Mouse (Mus musculus): ENCODE measurements at regions not wholly inside any gene's neighbourhood (a gene's known extent, or its start where the extent isn't known, plus 50 kb on each side); places are given as distances from the start of the nearest gene placed in this dataset.

GRCm38 (mm10) chr1:185628401-185628800 is 173.8 kb downstream of the Slc30a10 start:
- Histone ChIP-seq H3K4me3 (no peak overlapping the region), H3K9ac (no peak overlapping the region), H3K27ac (replicated peaks) (no peak overlapping the region), H3K36me3 (no peaks in the 10 kb centered on the region), H3K27me3 (replicated peaks) (no peaks in the 10 kb centered on the region), H3K9me3 (no peaks in the 10 kb centered on the region), H3K4me2 (no peak overlapping the region), H3K4me1 (peaks cover 6% of the 10 kb centered on the region)
- ATAC-seq (ENCODE audit: extremely low read depth, insufficient number of reproducible peaks, low FRiP score, low TSS enrichment), result no peak
- 60% methylated on average over 3 of the region's 3 CpGs for WGBS

- Histone ChIP-seq H3K27me3 (replicated peaks) (no peaks in the 10 kb centered on the region), H3K36me3 (no peaks in the 10 kb centered on the region), H3K4me2 (no peak overlapping the region), H3K4me3 (no peak overlapping the region), H3K9me3 (no peaks in the 10 kb centered on the region), H3K27ac (replicated peaks) (no peak overlapping the region), H3K4me1 (peaks cover 6% of the 10 kb centered on the region), H3K9ac (no peak overlapping the region)
- no peak for ATAC-seq (ENCODE audit: extremely low read depth, insufficient number of reproducible peaks, low FRiP score, low TSS enrichment)
- 79% methylated on average over 9 of the region's 9 CpGs for WGBS
Observed at GRCm38 (mm10) chr1:185629976-185630375, 175.3 kb downstream of the Slc30a10 start.

GRCm38 (mm10) chr1:185638631-185639030 is 184.0 kb downstream of the Slc30a10 start:
- H3K27me3 ChIP-seq (replicated peaks), result no peaks in the 10 kb centered on the region
- H3K9me3 ChIP-seq, result no peaks in the 10 kb centered on the region
- no peak overlapping the region for H3K4me3 ChIP-seq
- H3K36me3 ChIP-seq, result no peaks in the 10 kb centered on the region
- H3K27ac ChIP-seq (replicated peaks), result no peak overlapping the region
- no peaks in the 10 kb centered on the region for H3K4me1 ChIP-seq
- 83% methylated on average over 6 of the region's 6 CpGs for WGBS
- no peak for ATAC-seq (ENCODE audit: extremely low read depth, insufficient number of reproducible peaks, low FRiP score, low TSS enrichment)
- no peak overlapping the region for H3K9ac ChIP-seq
- no peak overlapping the region for H3K4me2 ChIP-seq

- no peak overlapping the region for H3K9ac ChIP-seq
- no peak for ATAC-seq (ENCODE audit: extremely low read depth, insufficient number of reproducible peaks, low FRiP score, low TSS enrichment)
Observed at GRCm38 (mm10) chr1:185639486-185639885, 184.8 kb downstream of the Slc30a10 start.

GRCm38 (mm10) chr1:185644026-185644425 is 189.4 kb downstream of the Slc30a10 start:
- H3K9ac ChIP-seq, result no peak overlapping the region
- 0 out of 2 replicates have a peak, but pooled peaks cover 7% of the 10 kb centered on the region for H3K27me3 ChIP-seq (replicated peaks)
- no peak overlapping the region for H3K4me3 ChIP-seq
- ATAC-seq (ENCODE audit: extremely low read depth, insufficient number of reproducible peaks, low FRiP score, low TSS enrichment), result no peak
- H3K4me1 ChIP-seq, result peaks cover 7% of the 10 kb centered on the region; the same call in 1 of the 2 replicates
- H3K27ac ChIP-seq (replicated peaks), result no peak overlapping the region
- no peaks in the 10 kb centered on the region for H3K9me3 ChIP-seq
- H3K36me3 ChIP-seq, result no peaks in the 10 kb centered on the region
- WGBS, result 54% methylated on average over 7 of the region's 7 CpGs
- H3K4me2 ChIP-seq, result no peak overlapping the region

More at GRCm38 (mm10) chr1:185639486-185639885, 184.8 kb downstream of the Slc30a10 start:
- Histone ChIP-seq H3K27me3 (replicated peaks) (no peaks in the 10 kb centered on the region), H3K4me2 (no peak overlapping the region), H3K27ac (replicated peaks) (no peak overlapping the region), H3K9me3 (no peaks in the 10 kb centered on the region), H3K4me1 (no peaks in the 10 kb centered on the region), H3K36me3 (no peaks in the 10 kb centered on the region), H3K4me3 (no peak overlapping the region)
- 88% methylated on average over 1 of the region's 1 CpGs for WGBS

GRCm38 (mm10) chr1:185648128-185648527 is 193.5 kb downstream of the Slc30a10 start:
- Histone ChIP-seq H3K27ac (replicated peaks) (no peak overlapping the region), H3K4me1 (peaks cover 14% of the 10 kb centered on the region; the same call in 1 of the 2 replicates), H3K27me3 (replicated peaks) (0 out of 2 replicates have a peak, but pooled peaks cover 7% of the 10 kb centered on the region), H3K9me3 (no peaks in the 10 kb centered on the region), H3K4me3 (no peak overlapping the region), H3K9ac (no peak overlapping the region), H3K36me3 (no peaks in the 10 kb centered on the region), H3K4me2 (no peak overlapping the region)
- 79% methylated on average over 6 of the region's 6 CpGs for WGBS
- ATAC-seq (ENCODE audit: extremely low read depth, insufficient number of reproducible peaks, low FRiP score, low TSS enrichment), result no peak

GRCm38 (mm10) chr1:185648926-185649325 is 194.3 kb downstream of the Slc30a10 start:
- Histone ChIP-seq H3K27me3 (replicated peaks) (0 out of 2 replicates have a peak, but pooled peaks cover 7% of the 10 kb centered on the region), H3K36me3 (no peaks in the 10 kb centered on the region), H3K4me3 (no peak overlapping the region), H3K4me2 (no peak overlapping the region), H3K9me3 (no peaks in the 10 kb centered on the region), H3K9ac (no peak overlapping the region), H3K27ac (replicated peaks) (no peak overlapping the region), H3K4me1 (peaks cover 14% of the 10 kb centered on the region; the same call in 1 of the 2 replicates)
- ATAC-seq (ENCODE audit: extremely low read depth, insufficient number of reproducible peaks, low FRiP score, low TSS enrichment), result no peak
- WGBS, result 66% methylated on average over 4 of the region's 4 CpGs

- Histone ChIP-seq H3K4me3 (no peak overlapping the region), H3K9me3 (no peaks in the 10 kb centered on the region), H3K27me3 (replicated peaks) (0 out of 2 replicates have a peak, but pooled peaks cover 4% of the 10 kb centered on the region), H3K27ac (replicated peaks) (no peak overlapping the region), H3K36me3 (no peaks in the 10 kb centered on the region), H3K9ac (no peak overlapping the region), H3K4me1 (peaks cover 14% of the 10 kb centered on the region; the same call in 1 of the 2 replicates), H3K4me2 (no peak overlapping the region)
- no peak for ATAC-seq (ENCODE audit: extremely low read depth, insufficient number of reproducible peaks, low FRiP score, low TSS enrichment)
- 15% methylated on average over 2 of the region's 2 CpGs for WGBS
Observed at GRCm38 (mm10) chr1:185650926-185651325, 196.3 kb downstream of the Slc30a10 start.

- no peak overlapping the region for H3K4me3 ChIP-seq
- no peak for ATAC-seq (ENCODE audit: extremely low read depth, insufficient number of reproducible peaks, low FRiP score, low TSS enrichment)
- peaks cover 14% of the 10 kb centered on the region for H3K4me1 ChIP-seq
- H3K36me3 ChIP-seq, result no peaks in the 10 kb centered on the region
- no peaks in the 10 kb centered on the region for H3K9me3 ChIP-seq
- no peak overlapping the region for H3K27ac ChIP-seq (replicated peaks)
- no peak overlapping the region for H3K4me2 ChIP-seq
- WGBS, result 83% methylated on average over 7 of the region's 7 CpGs
- H3K27me3 ChIP-seq (replicated peaks), result no peaks in the 10 kb centered on the region
- no peak overlapping the region for H3K9ac ChIP-seq
Observed at GRCm38 (mm10) chr1:185655021-185655420, 200.4 kb downstream of the Slc30a10 start.

- Histone ChIP-seq H3K27me3 (replicated peaks) (no peaks in the 10 kb centered on the region), H3K36me3 (no peaks in the 10 kb centered on the region), H3K4me1 (peaks cover 14% of the 10 kb centered on the region), H3K4me2 (no peak overlapping the region), H3K9me3 (no peaks in the 10 kb centered on the region), H3K4me3 (no peak overlapping the region), H3K9ac (no peak overlapping the region), H3K27ac (replicated peaks) (no peak overlapping the region)
- 79% methylated on average over 4 of the region's 4 CpGs for WGBS
- no peak for ATAC-seq (ENCODE audit: extremely low read depth, insufficient number of reproducible peaks, low FRiP score, low TSS enrichment)
Observed at GRCm38 (mm10) chr1:185655461-185655860, 200.8 kb downstream of the Slc30a10 start.

GRCm38 (mm10) chr1:185657286-185657685 is 202.6 kb downstream of the Slc30a10 start:
- Histone ChIP-seq H3K9me3 (no peaks in the 10 kb centered on the region), H3K27ac (replicated peaks) (no peak overlapping the region), H3K4me1 (peaks cover 8% of the 10 kb centered on the region), H3K36me3 (no peaks in the 10 kb centered on the region), H3K4me3 (no peak overlapping the region), H3K4me2 (no peak overlapping the region), H3K27me3 (replicated peaks) (no peaks in the 10 kb centered on the region), H3K9ac (no peak overlapping the region)
- ATAC-seq (ENCODE audit: extremely low read depth, insufficient number of reproducible peaks, low FRiP score, low TSS enrichment), result no peak
- 82% methylated on average over 8 of the region's 8 CpGs for WGBS

- no peak for ATAC-seq (ENCODE audit: extremely low read depth, insufficient number of reproducible peaks, low FRiP score, low TSS enrichment)
- H3K9me3 ChIP-seq, result no peaks in the 10 kb centered on the region
- WGBS, result 37% methylated on average over 5 of the region's 5 CpGs
Observed at GRCm38 (mm10) chr1:185659476-185659875, 204.8 kb downstream of the Slc30a10 start.

More at GRCm38 (mm10) chr1:185659476-185659875, 204.8 kb downstream of the Slc30a10 start:
- no peak overlapping the region for H3K4me2 ChIP-seq
- peaks cover 8% of the 10 kb centered on the region for H3K4me1 ChIP-seq
- no peaks in the 10 kb centered on the region for H3K27me3 ChIP-seq (replicated peaks)
- no peak overlapping the region for H3K9ac ChIP-seq
- no peak overlapping the region for H3K27ac ChIP-seq (replicated peaks)
- H3K4me3 ChIP-seq, result no peak overlapping the region
- no peaks in the 10 kb centered on the region for H3K36me3 ChIP-seq

All from heart, embryonic 13.5 days (tissue).